Mouse (Mus musculus) adipocyte (in vitro differentiated cells): Measurements from ENCODE around the gene Klk5.

ENCODE experiments used
- DNase-seq: peaks from one replicate; pipeline ENCODE4 v3.0.0-alpha.2; 2016; ENCODE audit warnings: low spot score

Klk5 gene

DNA sequence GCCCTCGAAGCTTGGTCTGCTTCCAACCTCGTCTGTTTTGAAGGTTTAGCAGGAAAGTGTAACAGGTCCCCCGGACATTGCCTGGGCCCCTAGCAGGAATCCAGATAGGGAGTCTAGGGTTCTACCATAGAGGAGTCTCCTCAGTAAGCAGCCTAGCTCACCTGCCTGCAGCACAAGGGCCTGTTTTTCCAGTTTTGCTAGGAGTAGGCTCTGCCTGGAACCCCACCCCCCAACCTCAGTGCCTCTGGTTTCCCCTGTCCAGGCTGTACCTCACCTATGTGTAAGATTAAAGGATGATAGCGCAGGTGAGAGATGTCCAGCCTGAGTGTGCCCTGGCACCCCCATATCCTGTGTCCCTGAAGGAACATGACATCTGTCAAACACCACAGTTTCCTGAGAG lies 34.7 kb downstream of the Klk5 start:
- no peak for DNase-seq

DNA sequence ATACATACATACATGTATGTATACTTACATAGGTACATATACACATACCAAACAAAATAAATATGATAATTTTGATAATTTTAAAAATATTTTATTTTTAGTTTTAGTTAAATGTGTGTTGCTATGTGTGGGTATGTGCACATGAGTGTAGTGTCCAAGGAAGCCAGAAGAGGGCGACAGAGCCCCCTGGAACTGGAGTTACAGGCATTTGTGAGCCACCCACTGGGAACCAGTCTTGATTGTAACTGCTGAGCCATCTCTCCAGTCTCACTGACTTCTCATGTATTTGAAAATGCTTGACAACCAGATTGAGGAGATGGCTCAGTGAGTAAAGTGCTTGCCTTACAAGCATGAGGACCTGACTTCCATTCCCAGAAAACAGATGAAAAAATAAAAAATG lies 36.5 kb downstream of the Klk5 start:
- no peak for DNase-seq

DNA sequence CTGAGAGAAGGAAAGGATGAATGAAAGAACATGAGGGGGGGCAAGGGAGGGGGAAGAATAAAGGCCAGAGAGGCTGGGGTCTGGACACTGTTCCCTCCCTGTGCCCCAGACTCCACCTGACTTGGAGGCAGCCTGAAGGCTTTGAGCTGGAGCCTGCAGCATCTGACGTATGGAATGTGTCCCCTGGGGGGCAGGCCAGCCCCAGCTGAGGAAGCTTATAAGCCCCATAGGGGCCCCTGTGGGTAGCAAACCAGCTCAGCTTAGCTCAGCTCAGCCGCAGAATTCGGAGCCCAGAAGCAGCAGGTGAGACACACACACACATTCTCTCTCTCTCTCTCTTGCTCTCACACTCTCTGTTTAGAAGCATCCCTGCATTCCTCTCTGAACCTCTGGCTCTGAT lies 39.1 kb downstream of the Klk5 start, which contains the start of gene Klk4:
TSS of gene Klk4 (plus strand) at position 249 of the 400 bp plus-strand sequence.
- DNase-seq: no peak

DNA sequence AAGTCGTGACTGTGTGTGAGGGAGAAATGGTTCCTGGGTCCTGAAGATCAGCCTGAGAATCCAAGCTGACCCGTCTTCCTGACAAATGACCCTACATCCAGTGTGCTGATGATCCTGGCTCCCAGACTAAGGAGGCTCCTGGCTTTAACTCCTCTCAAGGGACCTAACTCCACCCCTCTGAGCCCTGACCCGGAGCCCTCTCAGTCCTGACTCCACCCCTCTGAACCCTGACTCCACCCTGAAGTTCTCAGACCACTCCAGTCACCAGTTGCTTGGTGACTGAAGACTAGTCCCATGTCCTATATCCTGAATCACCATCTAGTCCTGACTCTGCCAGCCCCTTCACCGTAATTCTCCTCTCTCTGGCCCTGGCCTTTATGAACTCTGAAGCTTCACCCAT lies 40.6 kb downstream of the Klk5 start:
- DNase-seq: no peak

DNA sequence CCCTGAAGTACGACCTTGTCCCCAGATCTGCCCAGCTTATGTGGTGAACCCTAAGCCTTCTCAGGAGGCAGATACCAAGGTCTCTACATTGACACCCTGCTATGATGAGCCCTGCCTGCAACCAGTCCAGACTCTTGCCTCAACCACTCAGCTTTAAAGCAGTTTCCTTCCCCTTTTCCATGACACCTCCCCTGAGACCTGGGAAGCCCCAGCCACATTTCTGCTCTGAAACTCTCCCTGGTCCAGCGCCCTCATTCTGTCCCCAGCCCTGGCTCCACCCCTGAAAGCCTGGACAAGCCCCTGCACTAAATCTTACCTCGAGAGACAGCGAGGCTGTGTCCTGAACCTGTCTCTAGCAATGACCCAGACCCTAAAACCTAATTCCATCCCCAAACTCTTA lies 41.0 kb downstream of the Klk5 start:
- no peak for DNase-seq

DNA sequence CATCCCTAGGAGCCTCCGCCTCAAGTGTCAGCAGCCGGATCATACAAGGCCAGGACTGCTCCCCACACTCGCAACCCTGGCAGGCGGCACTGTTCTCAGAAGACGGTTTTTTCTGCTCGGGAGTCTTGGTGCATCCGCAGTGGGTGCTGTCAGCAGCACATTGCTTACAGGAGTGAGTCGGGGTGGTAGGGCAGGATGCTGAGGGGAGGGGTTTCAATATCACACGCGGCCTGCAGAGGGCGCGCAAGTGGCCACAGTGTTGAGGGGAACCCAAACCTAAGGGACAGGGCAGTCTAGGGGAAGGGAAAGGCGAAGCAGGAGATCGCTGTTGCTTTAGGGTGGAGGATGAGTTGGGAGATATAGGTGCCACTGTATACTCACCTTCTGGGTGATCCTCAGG lies 41.8 kb downstream of the Klk5 start:
- no peak for DNase-seq

DNA sequence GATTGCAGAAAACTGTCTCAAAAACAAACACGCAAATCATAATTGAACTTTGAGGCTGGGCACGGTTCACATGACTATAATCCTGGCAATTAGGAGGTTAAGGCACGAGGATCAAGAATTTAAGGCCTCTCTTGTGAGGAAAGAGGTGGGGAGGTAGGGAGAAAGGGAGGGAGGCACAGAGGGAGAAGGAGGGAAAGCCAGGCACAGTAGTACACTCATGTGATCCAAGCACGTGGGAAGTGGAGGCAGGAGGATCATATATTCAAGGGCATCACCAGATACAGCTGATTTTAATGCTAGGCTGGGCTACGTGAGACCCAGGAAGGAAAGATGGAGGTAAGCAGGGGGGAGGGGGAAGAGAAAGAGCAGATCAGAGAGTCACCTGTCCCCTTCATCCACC lies 49.6 kb downstream of the Klk5 start:
- no peak for DNase-seq

DNA sequence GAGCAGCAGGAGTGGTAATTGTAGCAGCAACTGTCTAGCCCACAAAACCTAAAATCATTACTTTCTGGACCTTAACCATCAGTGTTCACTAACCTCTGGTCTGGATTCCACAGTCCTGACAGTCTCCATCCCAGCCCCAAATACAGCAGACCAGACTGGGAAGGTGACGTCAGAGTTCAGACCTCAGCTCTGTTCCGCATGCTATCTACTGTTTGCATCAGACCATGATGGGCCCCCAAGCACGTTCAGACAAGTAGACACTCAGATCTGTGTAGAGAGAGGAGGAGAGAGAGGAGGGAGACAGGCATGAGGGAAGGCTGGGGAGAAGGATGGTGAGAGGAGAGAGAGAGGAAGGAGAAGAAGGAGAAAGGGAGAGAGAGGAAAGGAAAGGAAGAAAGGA lies 50.0 kb downstream of the Klk5 start:
- no peak for DNase-seq

DNA sequence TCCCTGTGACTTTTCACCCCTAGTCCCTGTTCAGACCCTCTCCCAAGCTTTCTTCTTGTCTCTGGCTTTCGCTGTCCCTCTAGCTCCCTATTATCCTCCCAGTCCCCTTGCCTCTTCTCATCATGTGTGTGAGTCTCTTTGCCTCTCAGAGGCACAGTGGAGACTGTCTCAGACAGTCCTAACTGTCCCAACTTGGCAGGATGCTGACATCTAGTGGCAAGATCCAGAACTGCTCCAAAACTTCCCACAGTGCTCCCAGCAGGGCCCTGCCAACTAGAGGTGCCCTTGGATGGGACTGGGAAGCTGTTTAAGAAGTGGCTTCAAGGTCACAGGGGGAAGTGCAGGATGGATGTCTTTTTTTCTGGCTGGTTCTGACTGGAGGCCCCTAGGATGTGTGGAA lies 53.1 kb downstream of the Klk5 start:
- peak; percentile 89 for DNase-seq
